Mouse (Mus musculus) mature B cell (primary cell): ENCODE measurements around the gene Abca7.

Experiments
- in situ Hi-C: fragments of 300-500 bp; cut with MboI; formaldehyde crosslinking; loops from 2 replicates; pipeline ENCODE4 v1.14.3; 2019

The Abca7 gene

DNA sequence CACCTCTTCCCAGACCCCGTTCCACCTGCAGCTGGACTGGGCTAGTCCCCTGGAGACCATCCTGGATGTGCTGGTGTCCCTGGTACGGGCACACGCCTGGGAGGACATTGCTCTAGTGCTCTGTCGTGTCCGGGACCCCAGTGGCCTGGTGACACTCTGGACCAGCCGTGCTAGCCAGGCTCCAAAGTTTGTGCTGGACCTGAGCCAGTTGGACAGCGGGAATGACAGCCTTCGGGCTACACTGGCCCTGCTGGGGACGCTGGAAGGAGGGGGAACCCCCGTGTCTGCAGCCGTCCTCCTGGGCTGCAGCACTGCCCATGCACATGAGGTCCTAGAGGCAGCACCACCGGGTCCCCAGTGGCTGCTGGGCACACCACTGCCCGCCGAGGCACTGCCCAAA, 23.5 kb upstream of the Abca7 start:
- in situ Hi-C loops = no loop called here

GRCm38 (mm10) chr10:79974087-79974486, 22.2 kb upstream of the Abca7 start:
- in situ Hi-C loops = no loop called here

GRCm38 (mm10) chr10:79974668-79975067, 21.6 kb upstream of the Abca7 start:
- in situ Hi-C loops = no loop called here

DNA sequence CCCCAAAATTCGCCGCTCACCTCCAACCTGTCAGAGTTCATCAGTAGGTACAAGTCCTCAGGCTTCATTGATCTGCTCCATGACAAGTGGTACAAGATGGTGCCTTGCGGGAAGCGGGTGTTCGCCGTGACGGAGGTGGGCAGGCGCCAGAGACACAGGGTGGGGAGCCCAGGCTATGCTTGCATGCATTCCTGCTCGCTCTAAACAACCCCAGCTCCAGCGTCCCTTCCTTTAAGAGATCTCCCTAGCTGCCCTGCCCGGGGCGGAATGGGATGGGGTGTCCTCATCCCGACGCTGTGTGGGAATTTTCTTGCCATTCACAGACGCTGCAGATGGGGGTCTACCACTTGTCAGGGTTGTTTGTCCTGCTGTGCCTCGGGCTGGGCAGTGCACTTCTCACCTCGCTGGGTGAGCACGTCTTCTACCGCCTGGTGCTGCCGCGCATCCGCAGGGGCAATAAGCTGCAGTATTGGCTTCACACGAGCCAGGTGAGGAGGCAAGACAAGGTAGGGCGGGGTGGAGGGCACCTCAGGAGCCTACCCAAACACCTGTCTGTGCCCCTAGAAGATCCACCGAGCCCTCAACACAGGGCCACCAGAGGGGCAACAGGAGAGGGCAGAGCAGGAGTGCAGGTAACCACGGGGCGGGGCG, 20.1 kb upstream of the Abca7 start:
- in situ Hi-C loops = no loop called here

- in situ Hi-C loops = no loop called here
Observed at GRCm38 (mm10) chr10:79976722-79977107, 19.6 kb upstream of the Abca7 start.

DNA sequence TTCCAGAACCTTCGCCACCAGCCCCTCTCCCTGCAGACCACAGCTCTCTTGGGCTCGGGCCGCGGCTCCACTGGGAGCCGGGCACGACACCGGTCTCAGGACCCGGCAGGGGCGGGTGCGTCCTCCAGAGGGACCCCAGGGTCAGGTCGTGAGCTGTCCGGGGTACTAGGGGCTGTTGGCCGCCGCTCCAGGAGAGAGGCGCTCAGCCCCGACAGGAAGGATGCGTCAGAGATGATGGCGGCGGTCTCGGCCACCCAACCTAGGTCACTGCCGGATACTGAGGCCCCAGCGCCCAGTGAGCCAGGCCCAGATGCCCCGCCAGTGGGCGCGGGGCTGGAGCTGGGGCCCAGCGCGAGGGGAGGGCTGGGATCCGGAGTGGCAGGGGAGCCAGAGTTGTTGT, 19.0 kb upstream of the Abca7 start:
- in situ Hi-C loops = no loop called here

- in situ Hi-C loops = no loop called here
Observed at GRCm38 (mm10) chr10:79978061-79978460, 18.2 kb upstream of the Abca7 start.

DNA sequence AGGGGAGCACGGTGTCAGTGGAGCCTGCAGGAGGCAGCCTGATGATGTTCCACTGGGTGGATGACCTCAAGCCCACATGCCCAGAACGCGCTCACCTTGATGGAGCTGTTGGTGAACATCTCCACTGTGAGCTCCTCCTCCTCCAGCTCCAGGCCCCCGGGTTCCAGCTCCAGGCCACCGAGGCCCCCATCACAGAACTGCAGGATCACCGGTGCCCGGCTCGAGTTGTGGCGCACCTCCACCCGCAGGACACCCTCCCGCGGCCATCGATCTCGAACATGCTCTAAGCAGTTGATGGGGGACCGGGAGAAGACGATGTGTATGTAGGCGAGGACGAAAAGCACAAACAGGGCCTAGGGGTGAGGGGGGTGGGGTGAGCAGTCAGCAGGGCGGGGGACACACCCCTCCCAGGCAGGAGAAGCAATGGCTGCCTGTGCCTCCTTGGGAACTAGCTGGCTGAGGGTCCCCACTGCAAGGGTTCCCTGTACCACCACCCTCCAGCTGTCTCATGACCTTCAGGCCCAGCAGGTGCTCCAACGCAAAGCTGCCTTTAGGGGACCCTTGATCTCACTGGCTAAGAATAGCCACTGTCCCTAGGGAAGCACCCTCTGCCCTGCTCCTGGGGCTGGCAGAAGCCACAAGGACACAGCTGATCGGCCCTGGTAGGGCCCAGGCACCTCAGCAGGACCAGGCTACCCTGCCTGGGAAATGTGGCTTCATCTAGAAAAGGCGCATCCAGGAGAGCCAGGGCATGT, 16.7 kb upstream of the Abca7 start:
- in situ Hi-C loops = no loop called here

- in situ Hi-C loops = no loop called here
Observed at GRCm38 (mm10) chr10:79983205-79983604, 13.1 kb upstream of the Abca7 start.

GRCm38 (mm10) chr10:79983670-79984069, 12.6 kb upstream of the Abca7 start:
- in situ Hi-C loops = no loop called here

DNA sequence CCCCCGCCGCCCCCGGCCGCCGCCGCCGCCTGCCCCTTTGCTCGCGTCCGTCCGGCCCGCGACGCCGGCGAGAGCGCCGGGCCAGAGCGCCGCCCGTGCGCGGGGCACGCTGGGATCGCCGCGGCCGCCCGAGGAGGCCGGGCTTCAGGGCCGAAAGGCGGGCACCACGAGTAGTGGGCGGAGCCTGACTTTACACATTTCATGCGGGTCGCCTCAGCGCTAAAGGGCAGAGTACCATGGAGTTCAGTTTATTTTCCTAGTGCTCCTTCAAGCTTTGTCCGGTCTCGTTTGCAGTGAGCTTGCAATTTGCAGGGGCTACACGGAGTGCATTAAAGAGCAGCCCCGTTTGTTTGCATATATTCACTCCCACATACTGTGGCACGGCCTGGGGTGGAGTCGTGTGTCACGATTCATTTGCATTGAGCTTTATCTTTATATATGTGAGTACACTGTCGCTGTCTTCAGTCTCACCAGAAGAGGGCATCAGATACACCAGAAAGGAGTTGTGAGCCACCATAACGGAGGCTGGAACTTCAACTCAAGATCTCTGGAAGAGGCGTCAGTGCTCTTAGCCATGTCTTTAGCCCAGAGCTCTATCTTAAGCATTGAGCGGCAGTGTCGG, 12.0 kb upstream of the Abca7 start, which contains the start of gene Tmem259:
TSS of gene Tmem259 (minus strand) at position 136 of the 622 bp plus-strand sequence.
- in situ Hi-C loops = no loop called here

GRCm38 (mm10) chr10:79984871-79985270, 11.4 kb upstream of the Abca7 start:
- in situ Hi-C loops = loop anchor here (5.0 kb wide), 1 partner anchor 37 kb away; no protein-coding TSS in a partner anchor

DNA sequence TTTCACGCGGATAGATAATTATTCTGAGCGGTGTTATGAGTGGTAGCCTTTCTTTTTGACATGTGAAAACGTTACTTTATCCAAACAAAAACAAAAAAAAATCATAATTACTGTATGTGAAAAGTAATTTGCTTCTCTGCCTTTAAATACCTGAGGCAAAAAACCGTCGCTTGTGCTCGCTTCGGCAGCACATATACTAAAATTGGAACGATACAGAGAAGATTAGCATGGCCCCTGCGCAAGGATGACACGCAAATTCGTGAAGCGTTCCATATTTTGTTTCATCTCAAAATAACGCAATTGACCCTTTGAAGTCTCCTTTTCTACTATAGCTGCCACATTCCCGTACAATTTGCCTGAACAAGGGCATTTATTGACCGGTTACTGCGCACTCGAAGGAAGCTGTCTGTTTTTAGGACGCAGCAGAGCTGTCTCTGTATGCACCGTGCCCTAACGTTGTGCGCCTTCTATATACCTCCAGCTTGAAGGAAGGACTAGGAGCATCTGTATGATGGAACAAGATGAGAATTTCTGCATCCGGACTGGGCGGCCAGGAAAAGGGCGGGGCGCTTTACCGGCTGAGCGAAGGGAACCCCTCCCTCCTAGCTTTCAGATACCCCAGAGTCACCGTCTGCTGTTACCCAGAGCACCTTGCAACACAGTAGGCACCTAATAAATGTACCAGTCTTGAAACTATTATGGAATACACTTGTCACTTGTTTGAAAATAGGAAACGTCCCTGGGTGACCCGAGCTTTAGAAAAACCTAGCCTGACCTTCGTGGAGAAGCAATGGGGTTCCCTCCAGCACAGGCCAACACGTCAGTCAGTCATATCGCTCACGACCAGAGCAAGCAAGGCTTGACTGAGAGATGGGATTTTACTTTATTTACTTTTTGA, 10.7 kb upstream of the Abca7 start:
- in situ Hi-C loops = loop anchor here (5.0 kb wide), 1 partner anchor 37 kb away; no protein-coding TSS in a partner anchor

DNA sequence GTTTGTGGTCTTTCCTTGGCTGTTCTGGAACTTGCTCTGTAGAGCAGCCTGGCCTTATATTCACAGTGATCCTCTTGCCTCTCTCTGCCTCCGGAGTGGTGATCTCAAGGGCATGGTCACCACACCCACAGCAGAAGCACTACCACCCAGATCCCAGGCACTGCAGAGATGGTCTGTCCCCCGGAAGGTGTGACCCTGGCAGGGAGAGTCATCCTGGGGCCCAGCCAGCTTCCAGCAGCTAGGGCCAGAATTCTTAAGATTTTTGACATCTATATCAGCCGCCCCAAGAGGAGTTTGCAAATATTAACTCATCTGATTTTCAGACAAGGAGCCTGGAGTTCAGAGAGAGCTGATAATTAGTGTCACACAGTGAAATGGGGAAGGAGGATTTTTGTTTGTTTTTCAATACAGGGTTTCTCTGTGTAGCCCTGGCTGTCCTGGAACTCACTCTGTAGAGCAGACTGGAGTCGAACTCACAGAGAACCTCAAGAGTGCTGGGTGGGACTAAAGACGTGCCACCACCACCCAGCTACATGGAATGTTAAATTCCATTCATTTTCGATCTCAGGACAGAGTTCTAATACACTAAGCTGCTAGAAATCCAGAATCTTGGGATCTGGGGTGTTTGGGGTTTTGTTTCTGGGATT, 9.9 kb upstream of the Abca7 start:
- in situ Hi-C loops = loop anchor here (5.0 kb wide), 1 partner anchor 36 kb away; no protein-coding TSS in a partner anchor

- in situ Hi-C loops = loop anchor here (5.0 kb wide), 1 partner anchor 35 kb away; no protein-coding TSS in a partner anchor
Observed at GRCm38 (mm10) chr10:79986963-79987362, 9.3 kb upstream of the Abca7 start.

DNA sequence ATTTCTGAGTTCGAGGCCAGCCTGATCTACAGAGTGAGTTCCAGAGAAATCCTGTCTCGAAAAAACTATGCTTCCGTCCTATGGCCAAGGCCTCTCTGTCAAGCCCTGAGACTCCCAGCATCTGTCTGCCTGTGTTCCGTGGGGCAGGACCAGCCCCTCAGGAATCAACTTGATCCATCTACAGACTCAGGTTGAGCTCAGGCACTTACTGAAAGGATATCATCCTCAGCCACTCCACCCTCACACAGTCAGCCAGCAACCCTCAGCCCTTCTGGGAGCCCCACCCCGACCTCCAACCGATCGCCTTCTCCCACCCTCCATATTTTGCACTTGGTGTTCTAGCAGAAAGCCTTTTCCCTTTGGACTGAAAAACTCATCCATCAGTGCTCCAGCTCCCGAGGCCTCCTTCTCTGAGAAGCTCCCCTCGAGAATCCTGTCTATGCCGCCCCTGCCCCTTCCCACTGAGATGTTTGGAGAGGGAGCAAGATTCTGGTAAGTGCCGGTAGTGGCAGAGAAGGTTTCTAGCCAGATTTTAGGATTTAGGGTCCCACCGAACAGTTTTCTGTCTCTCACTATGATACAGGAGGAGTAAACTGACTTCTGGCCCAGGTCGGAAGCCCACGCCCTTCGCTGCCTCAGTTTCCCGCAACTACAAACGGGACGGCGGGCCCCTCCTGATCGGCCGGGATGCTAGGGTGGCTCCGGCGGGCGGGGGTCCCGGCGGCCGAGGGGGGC, 8.4 kb upstream of the Abca7 start:
- in situ Hi-C loops = loop anchor here (5.0 kb wide), 1 partner anchor 34 kb away; no protein-coding TSS in a partner anchor

- in situ Hi-C loops = loop anchor here (5.0 kb wide), 1 partner anchor 34 kb away; no protein-coding TSS in a partner anchor
Observed at GRCm38 (mm10) chr10:79988506-79989271, 7.6 kb upstream of the Abca7 start, which contains the start of gene Cnn2. Cnn2 (plus strand) TSS chr10:79988584.

GRCm38 (mm10) chr10:79989272-79989786, 7.0 kb upstream of the Abca7 start:
- in situ Hi-C loops = loop anchor here (5.0 kb wide), 1 partner anchor 33 kb away; no protein-coding TSS in a partner anchor

DNA sequence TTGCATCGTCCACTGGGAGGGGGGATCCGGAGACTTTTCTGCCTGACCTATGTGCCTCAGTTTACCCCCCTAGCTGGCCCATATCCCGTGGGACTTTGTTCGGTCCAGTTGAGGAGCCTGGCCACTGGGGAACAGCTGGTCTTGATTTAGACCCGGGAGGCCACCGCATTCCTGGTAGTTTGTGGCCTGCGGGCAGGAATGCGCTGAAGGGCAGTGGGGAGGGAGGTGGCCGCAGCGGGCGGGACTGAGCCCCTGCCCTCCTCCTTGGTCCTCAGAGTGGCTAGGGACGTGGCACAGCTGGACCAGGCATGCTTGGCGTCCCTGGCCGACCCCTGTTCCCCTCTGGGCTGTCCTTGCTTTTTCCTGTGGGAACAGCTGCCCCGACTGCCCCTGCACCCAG, 6.4 kb upstream of the Abca7 start:
- in situ Hi-C loops = loop anchor here (5.0 kb wide), 1 partner anchor 32 kb away; no protein-coding TSS in a partner anchor
